Mouse (Mus musculus) cerebellum, adult 2 months (tissue): ENCODE results near the gene Zbtb16.

ENCODE experiments used
- CTCF ChIP-seq: fragments of 200-500 bp; IDR thresholded peaks from 2 replicates; pipeline ENCODE4 v1.5.1; 2011; ENCODE audit warnings: low read depth, mild to moderate bottlenecking, control low read depth, low read length, moderate library complexity, borderline replicate concordance; ENCODE audit not compliant: insufficient read depth
- POLR2A ChIP-seq: fragments of 200-500 bp; IDR thresholded peaks from 2 replicates; pipeline ENCODE4 v1.6.1; 2011; ENCODE audit warnings: low read length, control low read depth, borderline replicate concordance; ENCODE audit not compliant: insufficient read depth

DNA sequence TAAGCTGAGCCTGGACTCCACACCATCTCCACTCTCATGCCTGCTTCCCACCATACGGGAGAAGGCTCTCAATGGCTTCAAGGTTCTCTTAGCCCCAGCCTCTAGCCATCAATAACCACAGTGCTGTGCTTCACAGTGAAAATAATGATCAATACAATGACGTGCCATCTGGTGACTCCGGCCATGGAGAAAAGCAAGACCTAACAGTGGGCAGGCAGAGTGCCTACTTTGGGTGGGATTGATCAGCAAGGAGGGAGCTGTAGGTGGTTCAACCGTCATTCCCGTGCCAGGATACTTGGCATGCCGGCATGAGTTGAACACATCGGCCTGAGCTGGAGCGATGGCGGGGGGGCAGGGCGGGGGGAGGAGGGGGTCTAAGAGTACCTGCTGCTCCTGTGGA, 40.3 kb downstream of the Zbtb16 start:
- no peak for TF ChIP-seq CTCF
- no peak for TF ChIP-seq POLR2A
